Mouse (Mus musculus) thymus, adult 2 months (tissue): ENCODE data around the gene Sgo2a.

ENCODE experiments used
- CTCF ChIP-seq: fragments of 200-500 bp; IDR thresholded peaks from 2 replicates; pipeline ENCODE4 v1.5.1; 2012; ENCODE audit warnings: mild to moderate bottlenecking, control low read depth, low read length, moderate library complexity, borderline replicate concordance; ENCODE audit not compliant: control insufficient read depth, poor library complexity, insufficient read depth; ENCODE audit errors: extremely low read depth
- POLR2A ChIP-seq: fragments of 200-500 bp; IDR thresholded peaks from 2 replicates; pipeline ENCODE4 v1.6.1; 2012; ENCODE audit warnings: mild to moderate bottlenecking, low read length, control low read depth, moderate library complexity; ENCODE audit not compliant: control insufficient read depth, poor library complexity, insufficient read depth; ENCODE audit errors: extremely low read depth

- TF ChIP-seq CTCF (no peak), POLR2A (no peak)
Observed at GRCm38 (mm10) chr1:58018856-58019255, 23.1 kb downstream of the Sgo2a start, which contains the start of gene Kctd18.
